Mouse (Mus musculus) erythroid progenitor cell, adult 5-6 weeks (primary cell): ENCODE measurements around the gene Zfp94. TPM values are rescaled to one million over a fixed set of nuclear protein-coding genes. Genes with fewer than 3 reads are reported as not detected.
"Not testable (repeated sequence)": the region's sequence is repeated elsewhere in the genome, so short reads cannot be mapped to it uniquely, and the experiment has no call there.

Source experiments
- ATAC-seq: replicated peaks from 2 replicates; pipeline ENCODE4 v1.8.0; 2016; ENCODE audit warnings: moderate number of reproducible peaks, mild to moderate bottlenecking, moderate TSS enrichment, inconsistent platforms; ENCODE audit not compliant: poor library complexity, low FRiP score, severe bottlenecking
- total RNA-seq, 2 experiments: library from RNA; stranded (forward) in 1 of 2; stranded (reverse) in 1 of 2; fragments of 150-400 nt in 1 of 2; fragments of 186-747, 209-891 nt in 1 of 2; gene quantifications; 2 replicates each; pipeline versions ENCODE4 v1.2.3 to v1.2.4; 2015 to 2017; ENCODE audit warnings: low replicate concordance in 2 of 2

Zfp94 gene
- total RNA-seq, 2 experiments from 2014 or later: not detected

DNA sequence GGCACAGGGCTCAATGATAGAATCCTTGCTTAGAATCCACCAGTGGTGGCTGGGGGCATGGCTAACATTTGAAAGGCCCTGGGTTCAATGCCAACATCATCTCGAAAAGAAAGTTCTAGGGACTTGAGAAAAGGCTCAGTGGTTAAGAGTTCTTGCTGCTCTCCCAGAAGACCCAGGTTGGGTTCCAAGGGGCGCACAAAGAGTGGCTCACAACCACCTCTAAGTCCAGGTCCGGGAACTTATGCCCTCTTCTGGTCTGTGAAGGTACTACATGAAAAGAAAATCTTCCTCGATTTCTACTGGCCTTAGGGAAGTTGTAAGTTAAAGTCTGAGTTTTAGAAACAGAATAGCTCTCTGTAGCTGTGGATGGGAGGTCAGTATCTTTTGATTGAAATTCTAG, 30.4 kb downstream of the Zfp94 start:
- no peak for ATAC-seq

DNA sequence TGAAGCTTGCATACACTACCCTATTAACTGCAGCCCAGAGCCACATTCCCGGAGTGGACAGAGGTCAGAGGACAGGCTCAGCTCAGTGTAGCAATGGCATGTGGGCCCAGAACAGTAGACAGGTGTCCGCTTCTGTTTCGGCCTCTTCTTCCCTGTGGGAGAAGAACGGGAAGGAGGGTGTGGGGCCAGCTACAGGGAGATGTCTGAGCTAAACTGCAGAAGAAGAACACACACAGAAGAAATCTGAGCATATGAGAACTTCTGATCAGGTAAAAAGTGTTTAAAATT, 35.7 kb downstream of the Zfp94 start:
- no peak for ATAC-seq

DNA sequence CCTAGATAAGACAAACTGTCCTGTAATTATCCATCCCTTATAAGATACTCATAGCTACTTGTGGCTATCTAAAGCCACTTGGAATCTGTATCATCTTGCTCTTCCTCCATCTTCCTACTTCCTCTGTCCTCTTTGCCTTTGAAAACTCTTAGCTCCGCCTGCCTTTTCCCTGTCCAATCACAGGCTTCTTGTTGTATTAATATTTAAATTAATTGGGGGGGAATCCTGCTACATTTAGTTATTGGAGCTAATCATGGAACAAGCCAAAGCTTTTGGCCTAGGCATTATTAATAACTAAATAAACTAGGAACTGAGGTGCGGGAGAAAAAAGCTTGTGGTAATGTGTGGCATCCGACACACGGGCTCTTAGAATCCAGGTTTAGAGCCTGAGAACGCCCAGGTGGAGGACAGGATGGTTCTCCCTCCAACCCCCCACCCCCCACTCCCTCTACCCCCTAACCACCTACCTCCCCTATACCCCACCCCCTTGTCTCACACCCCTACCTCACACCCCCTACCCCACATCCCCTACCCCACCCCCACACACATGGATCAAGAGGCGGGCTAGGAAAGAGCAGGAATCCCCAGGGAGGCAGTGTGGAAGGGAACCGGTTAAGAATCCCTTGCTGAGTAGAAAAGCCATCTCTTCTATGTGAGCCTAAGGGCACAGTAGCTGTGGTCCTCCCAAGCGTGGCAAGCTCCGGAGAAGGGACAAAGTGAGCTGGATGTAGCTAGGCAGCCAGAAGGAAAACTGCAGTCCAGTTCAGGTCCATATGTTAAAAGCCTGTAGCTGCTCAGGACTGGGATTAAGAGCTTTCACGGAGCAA, 36.2 kb downstream of the Zfp94 start:
- ATAC-seq: no peak

DNA sequence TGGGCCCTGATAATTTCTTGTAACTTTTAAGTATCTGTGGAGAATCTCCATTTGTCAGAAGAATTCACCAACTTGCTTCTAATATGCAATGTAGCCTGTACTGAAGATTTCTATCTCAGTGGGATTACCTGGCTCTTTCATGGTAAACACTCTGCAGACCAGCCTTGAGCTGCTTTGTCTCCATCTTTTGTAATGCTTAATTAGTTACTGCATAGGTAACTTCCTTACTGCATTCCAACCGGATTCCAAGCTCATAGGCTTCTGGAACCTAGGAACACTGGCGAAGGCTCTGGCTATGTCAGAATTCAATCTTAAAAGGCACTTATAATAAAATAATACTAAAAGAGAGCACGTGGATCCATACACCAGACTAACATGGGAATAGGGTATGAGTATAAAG, 37.7 kb downstream of the Zfp94 start:
- ATAC-seq: not testable (repeated sequence)

DNA sequence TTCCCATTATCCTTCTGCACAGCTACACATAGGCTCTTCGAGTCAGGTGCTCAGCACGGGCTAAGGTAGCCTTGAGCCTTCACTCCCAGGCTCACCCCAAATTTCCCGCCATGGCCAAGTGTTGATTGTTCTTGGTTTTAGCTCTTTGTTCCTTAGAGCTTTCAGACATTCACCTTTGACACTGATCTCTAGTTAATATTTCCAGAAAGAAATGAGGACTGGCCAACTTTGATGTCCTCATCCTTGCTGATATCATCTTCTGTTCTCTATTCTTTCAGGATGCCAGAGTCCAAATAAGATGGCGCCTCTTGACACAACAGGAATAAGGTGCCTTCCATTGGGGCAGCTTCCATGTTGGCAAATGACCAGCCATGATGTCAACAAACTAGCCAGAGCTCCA, 42.0 kb downstream of the Zfp94 start:
- ATAC-seq: no peak

DNA sequence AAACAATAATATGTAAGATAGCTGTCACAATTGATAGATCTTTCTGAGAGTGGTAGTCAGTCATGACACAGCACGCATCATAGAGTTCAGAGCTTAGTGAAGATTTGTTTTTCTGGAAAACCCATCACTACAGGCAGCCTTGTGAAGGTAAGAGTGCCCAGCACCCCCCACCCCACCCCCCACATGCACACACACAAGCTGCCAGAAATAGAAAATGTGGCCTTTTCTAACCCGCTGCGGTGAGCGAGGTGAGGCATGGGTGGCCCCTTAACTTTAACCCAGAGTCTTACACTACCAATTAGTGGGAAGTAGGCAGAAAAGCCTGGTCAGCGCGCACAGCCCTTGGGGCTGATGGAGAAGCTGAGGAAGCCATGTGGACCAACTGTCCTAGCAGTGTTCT, 45.3 kb downstream of the Zfp94 start:
- no peak for ATAC-seq

DNA sequence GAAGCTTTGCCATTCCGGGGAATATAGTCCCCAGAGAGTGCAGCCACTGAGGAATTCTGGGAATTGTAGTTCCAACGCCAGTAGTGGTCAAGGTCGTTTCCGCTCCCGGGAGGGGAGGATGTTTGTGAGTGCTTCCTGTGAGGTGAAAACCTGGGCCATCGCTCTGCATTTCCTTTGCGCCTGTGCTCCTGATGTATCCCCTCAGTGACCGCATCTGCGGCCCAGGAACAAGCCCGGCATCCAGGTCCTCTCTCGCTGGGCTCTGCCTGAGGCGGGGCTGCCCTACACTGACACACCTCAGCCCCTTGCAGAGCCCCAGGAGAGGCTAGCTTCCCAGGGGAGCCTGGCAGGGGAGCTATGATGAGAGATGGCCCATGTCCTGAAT, 46.2 kb downstream of the Zfp94 start, which contains the start of gene Zfp93:
Gene Zfp93 (plus strand): TSS at position 133 of the 385 bp plus-strand sequence.
- ATAC-seq: no peak

DNA sequence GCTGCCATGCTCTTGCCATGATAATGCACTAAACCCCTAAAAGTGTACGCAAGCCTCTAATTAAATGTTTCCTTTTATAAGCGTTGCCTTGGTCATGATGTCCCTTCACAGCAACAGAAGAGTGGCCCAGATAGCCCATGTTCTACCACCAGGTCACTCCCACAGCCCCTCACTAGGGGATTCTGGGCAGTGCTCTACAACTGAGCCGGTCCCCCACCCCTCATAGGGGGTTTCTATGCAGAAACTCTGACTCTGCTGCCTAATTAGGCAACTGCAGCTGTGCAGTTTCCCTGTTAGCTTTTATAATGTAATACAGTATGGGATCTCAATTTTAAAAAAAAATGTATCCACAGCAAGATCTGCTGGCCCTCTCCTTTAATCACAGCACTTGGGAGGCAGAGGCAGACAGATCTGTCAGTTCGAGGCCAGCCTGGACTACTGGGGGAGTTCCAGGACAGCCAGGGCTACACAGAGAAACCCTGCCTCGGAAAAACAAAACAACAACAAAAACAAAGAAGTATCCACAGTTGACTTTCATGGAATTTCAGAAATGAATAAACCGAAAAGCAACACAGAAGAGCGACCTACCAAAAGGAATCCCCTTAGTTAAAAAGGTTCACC, 46.7 kb downstream of the Zfp94 start:
- ATAC-seq: no peak

DNA sequence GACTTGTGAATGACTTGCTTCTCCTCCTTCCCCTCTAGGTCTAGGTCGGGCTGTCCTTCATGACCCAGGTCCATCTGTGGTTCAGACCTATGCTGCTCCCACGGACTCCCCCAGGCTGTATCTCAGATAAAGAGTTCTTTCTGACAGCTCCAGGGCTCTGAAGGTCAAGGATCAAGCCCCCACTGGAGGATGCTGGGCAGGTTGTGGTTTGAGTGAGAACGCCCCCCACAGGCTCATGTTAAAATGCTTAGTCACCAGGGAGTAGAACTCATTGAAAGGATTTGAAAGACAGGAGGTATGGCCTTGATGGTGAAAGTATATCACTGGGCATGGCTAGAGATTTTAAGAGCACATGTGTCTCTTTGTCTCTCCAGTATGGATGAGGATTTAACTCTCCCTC, 47.2 kb downstream of the Zfp94 start:
- no peak for ATAC-seq

DNA sequence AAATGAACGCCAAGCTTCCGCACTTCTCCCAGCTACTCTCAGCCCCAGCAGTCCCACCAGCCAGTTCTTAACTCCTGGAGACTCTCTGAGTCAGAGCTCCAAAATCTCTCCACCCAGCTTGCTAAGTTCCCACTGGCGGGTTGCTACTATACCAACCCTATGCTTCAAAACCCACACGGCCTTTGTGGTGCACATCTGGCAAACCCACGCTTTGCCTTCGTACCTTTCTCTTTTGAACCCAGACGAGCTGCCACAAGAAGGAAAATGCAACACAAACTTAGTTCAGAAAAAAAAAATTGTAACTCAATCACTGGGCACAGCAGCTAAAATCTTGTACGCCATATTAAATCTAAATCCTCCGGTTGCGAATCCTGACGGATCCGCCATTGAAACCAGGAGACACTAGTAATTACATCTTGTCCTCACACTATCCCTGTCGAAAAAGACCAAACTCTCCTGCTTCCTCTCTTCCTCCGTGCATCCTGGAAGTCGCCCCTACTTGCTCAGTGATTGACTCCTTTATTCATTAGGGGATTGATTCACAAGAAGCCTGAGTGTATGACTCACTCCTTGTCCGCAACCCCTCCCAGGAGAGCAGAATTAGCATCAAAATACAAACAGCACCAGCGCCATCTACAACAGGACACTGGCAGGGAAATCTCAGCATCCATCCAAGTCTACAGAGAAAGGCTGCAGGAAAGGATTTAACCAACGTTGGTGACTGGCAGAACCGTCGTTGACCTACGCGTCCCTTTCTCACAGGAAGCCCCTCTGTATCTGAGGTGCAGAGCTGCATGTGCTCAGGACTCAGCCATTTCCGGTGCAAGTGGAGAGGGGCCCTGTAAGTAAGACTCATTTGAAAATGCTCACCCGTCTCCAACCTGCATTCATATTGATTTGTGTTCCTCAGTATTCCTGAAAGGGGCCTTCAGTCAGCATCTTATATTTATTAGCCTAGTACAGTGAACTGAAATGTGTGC, 48.0 kb downstream of the Zfp94 start:
- ATAC-seq: no peak

DNA sequence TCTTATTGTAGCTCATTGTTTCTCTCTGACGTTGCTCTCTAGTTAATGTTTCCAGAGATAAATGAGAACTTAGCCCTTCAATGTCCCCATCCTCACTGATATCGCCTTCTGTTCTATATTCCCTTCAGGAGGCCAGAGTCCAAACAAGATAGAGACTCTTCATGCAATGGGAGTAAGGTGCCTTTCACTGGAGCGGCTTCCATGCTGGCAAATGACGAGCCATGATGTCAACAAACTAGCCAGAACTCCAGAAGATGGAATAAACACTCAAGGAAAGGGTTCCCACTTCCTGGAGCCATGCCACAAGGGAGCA, 56.5 kb downstream of the Zfp94 start:
- ATAC-seq: no peak

DNA sequence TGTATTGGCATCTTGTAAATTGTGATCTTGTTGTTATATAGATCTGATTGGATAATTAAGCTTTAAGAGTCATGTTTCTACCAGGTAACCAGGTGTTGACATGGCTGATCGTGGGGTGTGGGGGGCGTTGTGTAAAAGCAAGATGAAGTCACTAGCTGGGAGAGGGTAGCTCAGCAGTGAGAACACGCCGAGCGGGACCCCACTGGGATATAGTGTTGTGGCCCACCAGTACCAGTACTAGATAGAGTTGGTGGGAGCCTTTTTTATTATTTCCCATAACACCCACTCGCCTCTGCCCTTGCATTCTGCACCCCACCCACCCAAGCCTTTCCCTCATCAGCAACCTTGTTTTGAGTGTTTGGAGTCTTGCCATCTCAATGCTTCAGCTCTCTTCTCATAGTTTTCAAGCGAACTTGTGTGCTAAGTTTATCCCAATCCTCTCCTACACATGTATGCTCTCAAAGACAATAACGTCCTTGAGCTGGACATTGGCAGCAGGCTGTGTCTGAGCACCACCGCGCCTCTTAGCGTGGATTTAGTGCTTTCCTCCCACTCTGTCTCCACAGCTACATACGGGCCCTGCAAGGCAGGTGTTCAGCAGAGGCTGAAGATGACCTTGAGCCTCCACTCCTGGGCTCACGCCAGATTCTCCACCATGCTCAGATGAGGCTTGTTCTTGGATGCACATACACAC, 57.0 kb downstream of the Zfp94 start:
- ATAC-seq: no peak

DNA sequence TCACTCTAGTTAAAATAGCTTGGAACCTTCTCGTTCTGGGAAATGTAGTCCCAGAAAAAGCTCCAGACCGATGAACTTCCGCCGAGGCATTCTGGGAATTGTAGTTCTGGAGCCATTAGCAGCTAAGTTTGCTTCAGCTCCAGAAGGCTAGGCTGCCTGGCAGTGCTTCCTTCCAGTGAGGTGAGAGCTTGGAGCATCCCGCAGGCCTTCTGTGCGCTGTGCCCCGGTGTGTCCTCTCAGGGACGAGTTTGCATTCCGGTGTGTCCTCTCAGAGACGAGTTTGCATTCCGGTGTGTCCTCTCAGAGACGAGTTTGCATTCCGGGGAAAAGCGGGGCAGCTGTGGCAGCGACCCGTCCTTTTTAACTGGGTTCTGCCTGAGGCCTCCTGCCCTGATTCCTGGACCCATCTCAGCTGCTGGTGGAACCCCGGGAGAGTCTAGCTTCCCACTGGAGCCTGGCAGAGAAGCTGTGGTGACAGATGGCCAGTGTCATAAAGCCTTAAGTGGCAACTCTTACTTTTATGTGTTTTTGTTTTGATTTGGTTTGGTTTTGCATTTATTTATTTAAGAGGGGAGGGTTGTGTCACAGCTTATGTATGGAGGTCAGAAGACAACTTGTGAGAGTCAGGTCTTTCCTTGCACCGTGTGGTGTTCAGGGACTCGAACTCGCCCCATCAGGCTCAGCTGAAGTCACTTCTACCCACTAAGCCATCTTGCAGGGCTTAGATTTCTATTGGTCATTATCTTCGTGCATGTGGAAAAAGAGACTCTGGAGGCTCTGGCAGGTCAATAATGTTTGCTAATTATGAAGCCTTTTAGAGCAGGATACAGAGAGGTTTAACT, 61.6 kb downstream of the Zfp94 start, which contains the start of gene Zfp108:
Gene Zfp108 (plus strand): TSS at position 162 of the 842 bp plus-strand sequence.
- no peak for ATAC-seq

DNA sequence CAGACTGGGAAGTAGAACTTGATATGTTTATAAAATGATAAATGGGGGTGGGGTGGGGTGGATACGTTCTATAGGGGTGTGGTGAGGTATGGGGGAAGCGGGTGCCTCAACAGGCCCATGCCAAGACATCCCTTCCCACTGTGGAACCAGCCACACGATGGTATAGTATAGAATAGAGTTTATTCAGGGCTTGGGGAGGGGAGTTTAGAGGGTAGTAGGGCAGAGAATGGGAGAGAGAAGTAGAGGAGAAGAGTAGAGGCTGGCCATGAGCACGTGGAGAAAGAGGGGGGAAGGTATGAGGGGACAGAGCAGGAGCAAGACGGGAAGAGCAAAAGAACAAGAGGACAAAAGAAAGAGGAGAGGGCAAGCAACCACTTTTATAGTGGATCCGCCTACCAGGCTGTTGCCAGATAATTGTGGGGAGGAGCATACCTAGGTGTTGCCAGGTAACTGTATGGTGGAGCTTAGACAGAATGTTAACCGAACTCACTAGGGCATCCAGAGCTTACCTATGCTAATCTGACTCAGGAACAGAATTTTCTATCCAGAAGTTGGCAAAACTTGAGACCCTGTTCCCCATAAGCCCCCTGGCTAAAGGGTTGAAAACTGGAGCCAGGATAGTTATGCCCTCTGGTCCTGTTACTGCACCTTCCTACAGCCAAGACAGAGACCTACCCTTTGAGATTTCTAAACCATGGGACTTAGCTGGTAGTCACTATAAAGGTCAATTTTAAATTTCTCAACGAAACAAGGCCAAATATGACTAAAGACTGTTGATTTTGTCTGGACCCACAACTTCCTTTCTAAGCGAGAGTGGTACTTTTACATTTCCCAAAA, 62.5 kb downstream of the Zfp94 start:
- ATAC-seq: no peak
